Mouse (Mus musculus) adrenal gland, postnatal 4 days (tissue): ENCODE results near the gene D17H6S53E. TPM values are rescaled to one million over a fixed set of nuclear protein-coding genes. Genes with fewer than 3 reads are reported as not detected.
A peak's percentile ranks its signal among the peaks of the same experiment; 100 is the strongest.

Experiments
- DNase-seq, 2 experiments: peaks; one replicate each; pipeline ENCODE4 v3.0.0; 2021 to 2022; ENCODE audit warnings: low spot score in 2 of 2, mixed read lengths in 2 of 2
- total RNA-seq, 2 experiments: library from RNA; stranded (reverse); gene quantifications; 2 replicates each; pipeline ENCODE4 v1.2.3; 2021

D17H6S53E gene
- total RNA-seq, 2 experiments from 2014 or later, result 29.0 to 30.9 TPM

DNA sequence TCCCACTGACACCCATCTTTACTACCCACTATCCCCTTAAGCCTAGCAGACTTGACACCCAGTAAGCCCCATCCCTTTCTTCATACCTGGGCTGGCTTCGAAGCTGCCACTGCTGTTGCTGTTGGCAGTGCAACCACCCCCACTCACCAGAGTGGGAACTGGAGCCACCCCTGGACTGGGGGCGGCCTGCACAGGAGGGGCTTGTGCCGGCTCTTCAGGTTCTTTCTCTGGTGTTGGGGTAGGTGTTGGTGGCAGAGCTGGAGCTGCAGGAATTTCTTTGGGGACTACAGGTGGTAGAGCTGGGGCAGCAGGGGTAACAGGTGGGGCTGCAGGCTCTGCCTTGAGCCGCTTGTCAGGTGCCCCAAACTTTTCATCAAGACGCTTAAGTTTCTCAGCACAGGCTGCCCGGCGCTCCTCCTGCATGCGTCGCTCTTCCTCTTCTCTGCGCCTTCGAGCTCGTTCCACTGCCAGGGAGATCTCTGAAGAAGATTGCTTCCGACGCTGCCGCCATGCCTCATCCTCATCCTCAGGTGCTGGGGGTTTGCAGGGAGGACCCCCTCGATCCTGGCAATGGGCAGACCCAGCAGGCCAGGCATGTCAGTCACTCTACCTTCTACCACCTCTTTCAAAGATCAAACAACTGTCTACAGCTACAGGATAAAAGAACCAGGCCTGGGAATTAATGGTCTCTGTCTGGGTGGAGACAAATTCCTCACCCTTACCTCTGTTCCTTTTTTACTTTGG, 32.8 kb downstream of the D17H6S53E start:
- no peak for DNase-seq

DNA sequence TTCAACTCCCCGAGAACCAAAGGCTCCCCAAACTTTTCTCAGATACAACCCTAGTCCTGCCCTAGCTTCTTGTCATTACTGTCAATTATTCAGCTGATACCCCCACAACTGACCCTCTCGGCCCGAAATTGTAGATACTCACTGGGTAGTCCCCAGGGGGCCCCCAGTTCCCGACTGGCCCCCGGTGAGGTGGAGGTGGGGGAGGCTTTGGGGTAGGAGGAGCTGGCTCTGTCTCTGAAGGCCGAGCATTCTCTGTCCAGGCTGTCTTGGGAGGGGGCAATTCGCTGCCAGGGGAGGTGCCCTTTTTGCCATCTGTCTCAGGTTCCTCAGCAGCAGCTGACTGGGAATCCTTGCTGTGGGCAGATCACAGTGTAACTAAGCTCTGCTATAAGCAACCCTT, 33.5 kb downstream of the D17H6S53E start:
- no peak for DNase-seq

DNA sequence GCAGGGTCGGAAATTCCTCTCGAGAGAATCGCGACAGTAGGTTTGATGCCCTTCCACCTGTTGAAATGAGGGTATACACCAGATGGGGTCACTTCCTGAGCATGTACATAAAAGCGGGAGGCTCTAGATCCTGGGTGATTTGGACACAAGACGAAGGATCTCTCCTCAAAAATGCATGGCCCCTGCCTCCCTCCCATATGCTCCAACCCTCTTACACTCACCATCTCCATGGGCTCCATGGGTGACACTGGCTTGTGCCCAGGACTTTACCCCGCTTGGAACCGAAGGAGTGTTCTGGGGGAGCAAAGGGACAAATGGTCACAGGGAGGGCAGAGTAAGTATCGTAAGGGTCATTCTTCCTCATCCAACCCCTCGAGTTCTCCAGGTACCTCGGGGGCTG, 35.2 kb downstream of the D17H6S53E start:
- no peak for DNase-seq

DNA sequence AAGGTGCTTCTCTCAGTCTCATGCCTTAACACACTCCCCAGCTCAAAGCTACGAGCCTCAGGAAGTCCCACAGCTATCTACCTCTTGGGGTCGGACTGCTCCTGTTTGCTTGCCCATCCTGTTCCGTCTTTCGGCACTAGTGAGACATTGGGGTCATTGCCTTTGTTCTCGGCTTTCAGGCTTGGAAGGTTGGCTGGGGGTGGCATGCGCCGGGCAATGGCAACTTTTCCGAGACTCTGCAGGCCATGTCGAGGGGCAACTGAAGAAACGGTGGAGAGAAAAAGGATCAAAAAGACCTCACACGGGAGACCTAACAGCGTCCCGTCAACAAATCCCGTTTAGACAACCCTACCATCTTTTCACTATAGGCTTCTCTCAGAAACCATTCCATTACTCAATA, 35.9 kb downstream of the D17H6S53E start:
- DNase-seq, result no peak

DNA sequence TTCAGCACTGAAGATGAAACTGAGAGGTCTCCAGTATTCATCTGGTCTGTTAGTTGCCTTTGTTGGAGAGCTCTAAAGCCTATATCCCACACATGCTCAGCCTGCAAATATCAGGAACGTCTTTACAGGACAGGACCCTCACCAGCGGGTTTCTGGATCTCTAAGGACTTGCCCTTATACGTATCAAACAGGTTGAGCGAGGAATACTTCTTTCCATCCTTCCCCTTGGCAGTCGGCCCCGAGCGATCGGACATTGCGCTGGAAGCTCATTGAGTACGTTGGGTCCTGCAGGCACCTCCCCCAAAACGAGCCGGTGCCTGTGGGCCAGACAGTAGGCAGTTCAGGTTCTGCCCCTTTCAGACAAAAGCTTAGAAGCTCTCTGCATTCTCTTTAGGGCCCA, 36.6 kb downstream of the D17H6S53E start:
- DNase-seq, result no peak

DNA sequence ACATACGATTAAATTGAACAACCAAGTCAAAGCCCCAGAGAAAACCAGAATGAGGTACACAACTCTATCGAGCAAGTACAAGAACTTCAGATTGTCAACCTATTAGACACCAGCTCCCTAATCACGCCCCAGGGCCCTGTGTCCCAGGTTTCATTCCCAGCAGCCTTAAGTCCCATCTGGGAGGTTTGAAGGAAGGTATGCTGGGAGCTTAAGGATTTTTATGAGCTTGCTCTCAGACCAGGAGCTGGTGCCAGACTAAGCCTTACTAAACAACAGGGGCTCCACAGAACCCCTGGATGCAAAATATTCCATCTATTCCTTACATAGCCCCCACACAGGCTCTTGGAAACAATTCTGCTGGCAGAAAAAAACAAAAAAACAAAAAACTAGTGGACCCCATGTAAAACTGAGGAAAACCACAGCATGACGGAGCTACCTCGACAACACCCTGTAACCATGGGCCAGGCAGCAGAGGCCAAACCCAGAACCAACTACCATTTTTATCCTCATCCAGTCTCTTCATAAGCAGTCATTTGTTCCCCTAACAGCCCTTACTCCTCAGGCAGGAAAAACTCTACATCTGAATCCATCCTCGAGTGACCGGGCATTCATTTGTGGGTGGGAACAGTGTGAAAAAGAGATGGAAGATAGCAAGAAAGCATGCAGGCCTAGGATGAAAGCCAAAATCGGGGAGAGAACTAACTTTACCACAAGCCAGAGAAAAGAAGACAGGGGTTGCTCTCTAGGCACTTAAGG, 37.3 kb downstream of the D17H6S53E start:
- DNase-seq, result no peak

DNA sequence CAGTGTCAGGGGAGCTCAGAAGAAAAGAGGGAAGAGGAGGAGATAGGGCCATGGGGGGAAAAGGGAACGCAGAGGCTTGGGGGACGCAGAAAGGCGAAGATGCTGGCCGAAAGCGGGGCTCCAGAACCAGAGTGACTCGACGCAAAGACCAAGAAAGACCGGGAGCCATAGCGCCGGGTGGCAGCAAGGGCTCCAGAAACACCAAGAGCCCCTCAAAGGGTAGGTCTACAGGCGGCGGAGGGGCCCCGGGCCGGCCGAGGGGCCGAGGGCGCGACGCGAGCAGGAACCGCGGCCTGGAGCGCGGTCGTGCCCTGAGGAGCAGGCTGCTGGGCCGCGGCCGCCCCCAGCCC, 38.0 kb downstream of the D17H6S53E start:
- DNase-seq, result no peak

DNA sequence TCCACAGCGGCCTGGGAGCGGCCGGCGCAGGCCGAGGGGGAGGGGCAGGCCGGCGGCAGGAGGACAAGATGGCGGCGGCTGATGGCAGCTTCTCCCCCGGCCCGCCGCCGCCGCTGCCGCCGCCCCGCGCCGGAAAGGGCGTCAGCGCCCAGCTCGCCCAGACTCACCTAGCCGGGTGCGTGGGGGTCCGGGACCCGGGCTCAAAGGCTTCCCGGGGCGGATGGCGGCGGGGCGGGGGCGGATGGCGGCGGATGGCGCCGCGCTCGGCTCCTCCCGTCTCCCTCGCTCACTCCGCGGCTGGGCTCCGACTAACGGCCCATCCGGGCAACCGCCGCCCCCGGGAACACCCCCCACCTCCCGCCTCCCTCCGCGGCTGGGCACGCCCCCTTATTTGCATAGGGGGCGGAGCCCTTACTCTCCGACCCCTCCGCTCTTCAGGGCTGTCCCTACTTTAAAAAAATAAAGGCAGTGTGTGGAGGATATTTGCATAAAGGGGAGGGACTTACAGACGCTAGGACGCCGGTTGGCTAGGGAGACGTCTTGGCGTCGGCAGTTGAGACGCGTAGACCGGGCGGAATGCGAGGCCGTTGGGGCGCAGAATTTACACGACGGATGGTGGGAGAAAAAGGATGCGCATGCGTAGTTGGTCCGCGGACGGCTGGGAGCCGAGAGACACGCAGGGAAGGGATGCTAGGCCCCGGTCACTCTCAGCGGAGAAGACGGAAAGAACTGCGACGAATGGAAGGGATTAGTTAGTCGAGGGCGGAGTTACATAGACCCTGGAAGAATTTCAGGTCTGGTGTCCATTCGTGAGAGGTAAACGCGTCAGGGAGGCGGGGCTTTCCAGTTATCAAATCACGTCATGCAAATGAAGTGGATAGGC, 38.6 kb downstream of the D17H6S53E start, which contains the start of gene Prrc2a:
Prrc2a (minus strand) TSS at position 330 of the 883 bp plus-strand sequence.
- DNase-seq, result peak; percentile 88 to 96

DNA sequence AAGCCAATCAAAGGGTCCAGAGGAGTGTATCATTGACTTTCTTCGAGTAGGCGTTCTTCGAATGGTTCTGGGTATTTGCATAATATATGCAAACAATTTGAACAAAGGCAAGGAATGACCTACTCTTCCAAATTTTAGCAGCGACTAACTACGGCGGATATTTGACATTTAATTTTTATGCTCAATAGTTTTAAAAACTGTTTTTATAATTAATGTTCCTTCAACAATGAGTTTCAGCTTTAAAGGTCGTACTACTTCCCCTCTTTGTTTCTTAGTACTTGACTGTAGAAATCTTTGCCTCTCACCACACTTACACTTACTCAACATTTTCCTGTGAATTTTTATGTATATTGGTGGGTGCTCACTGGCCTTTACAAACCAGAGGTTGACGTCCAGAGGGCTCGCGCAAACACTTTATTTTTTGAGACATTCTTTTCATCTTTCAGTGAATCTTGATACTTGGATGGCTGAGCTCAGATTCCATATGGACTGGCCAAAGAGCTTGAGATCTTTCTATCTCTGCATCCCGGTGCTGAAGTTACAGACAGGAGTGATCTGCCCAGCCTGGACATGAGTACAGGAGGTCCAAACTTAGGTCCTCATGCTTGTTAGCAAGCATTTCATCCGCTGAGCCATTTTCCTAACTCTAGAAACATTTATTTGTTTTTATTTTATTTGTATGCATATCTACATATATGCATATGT, 39.4 kb downstream of the D17H6S53E start:
- no peak for DNase-seq

DNA sequence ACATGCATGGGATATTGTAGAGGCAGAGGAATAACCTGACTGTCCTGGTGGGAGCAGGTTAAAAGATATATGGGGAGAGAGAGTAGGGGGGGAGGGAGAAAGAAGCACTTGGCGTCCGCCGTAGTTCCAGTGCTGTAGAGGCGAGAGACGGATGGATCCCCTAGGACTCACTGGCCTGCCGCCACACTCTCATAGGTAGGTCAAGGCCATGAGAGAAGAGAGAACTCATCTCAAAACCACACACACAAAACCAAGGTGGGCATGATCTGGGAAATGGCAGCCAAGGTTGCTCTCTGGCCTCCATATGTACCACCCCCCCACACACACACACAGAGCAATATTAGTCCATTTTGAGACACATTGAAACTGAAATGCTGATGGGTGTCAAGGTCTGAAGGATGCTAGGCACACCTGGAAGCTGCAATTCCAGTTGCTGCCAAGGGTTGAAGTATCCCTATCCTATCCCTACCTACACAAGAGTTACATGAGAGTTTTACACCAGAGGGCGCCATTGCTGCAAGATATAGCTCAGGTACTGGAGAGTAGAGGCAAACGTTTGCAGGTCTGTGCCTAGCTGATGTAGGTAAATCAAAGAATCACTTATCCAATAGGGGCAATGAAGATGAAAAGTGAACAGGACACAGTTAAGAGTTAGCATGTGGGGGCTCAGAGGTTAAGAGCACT, 40.3 kb downstream of the D17H6S53E start:
- no peak for DNase-seq

DNA sequence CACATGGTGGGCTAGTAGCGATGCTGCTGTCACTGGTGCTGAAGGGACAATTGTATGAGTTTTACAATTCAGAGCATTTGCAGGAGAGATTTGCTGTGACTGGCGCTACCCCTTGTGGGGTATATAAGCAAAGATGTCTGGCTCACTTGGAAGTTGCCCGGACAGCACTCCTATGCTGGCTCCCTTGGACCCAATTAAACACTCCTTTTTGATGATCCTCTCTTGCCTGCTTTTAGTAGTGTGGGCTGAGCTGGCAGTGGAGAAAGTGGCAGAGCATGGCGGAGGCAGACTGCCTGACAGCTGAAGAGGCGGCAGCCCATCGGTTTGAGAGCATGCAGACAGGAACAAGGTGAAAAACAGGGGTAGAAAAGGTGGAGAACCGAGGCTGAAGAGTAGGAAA, 41.6 kb downstream of the D17H6S53E start:
- no peak for DNase-seq

DNA sequence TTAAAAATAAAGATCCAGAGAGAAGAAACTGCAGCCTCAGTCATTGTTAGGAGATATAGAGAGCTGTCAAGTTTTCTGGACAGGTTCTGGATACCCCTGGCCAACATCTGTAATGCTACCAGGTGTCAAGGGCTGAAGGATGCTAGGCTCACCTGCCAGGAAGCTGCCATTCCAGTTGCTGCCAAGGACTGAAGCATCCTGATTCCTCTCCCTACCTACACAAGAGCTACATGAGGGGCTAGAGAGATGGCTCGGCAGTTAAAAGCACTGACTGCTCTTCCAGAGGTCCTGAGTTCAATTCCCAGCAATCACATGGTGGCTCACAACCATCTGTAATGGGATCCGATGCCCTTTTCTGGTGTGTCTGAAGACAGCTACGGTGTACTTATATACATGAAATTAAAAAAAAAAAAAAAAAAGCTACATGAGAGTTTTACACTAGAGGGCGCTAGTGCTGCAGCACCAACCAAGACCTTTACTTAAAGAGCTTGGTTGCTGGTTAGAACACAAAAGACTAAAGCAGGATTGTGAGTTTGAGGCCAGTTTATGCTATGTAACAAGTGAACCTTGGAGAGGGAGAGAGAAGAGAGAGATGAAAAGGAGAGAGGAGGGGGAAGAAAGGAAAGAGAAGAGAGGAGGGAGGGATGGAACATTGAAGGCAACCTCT, 42.5 kb downstream of the D17H6S53E start:
- no peak for DNase-seq

DNA sequence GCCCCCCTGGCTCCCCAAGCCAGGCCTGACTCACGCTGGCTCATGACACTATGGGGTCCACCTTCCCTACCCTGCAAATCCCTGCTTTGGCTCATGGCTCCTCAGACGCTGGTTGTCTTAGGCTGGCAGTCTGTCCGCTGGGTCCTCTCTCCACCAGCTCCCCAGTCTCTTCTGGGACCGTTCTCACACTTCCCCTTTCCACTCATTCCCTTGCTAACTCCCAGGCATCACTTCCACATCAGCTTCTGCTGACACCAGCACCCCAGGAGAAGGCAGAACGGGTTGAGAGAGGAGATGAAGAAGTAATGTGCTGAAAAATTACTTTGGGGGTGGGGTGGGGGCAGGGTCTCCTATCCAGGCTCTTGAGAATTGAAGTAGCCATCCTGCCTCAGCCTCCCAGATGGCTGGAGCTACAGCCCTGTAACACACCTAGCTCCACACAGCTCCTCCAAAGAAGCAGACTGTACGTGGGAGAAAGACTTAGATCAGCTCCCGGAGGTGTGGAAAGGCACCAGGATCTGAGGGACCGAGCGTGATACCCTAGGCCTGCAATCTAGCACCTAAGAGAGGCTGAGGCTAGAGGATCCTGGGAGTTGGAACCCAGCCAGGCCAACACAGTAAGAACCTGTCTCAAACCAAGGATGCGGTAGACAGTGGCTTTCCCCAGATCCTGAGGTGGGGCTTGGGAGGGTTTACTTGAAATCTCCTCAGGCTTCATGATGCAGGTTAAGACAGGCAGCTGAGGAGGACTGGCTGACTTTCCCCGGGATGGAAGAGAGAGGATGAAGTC, 46.5 kb downstream of the D17H6S53E start:
- DNase-seq, result no peak

DNA sequence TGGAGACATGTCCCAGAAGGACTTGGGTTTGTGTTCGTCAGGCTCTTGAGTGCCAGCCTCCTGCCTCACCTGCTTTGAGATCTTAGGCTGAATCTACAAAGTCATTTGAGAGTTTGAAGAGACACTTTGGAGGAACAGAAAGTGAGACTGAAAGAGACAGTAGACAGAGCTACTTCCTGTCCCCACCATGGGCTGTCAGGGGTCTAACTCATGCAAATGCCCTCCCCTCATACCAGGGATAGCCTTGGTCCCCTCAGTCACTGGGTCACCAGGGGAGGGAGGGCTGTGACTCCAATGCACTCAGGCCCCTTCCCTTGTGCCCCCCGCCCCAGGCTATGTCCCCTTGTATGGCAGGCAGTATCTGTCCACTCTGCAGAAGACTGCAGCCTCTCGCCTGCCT, 47.2 kb downstream of the D17H6S53E start:
- DNase-seq, result no peak

DNA sequence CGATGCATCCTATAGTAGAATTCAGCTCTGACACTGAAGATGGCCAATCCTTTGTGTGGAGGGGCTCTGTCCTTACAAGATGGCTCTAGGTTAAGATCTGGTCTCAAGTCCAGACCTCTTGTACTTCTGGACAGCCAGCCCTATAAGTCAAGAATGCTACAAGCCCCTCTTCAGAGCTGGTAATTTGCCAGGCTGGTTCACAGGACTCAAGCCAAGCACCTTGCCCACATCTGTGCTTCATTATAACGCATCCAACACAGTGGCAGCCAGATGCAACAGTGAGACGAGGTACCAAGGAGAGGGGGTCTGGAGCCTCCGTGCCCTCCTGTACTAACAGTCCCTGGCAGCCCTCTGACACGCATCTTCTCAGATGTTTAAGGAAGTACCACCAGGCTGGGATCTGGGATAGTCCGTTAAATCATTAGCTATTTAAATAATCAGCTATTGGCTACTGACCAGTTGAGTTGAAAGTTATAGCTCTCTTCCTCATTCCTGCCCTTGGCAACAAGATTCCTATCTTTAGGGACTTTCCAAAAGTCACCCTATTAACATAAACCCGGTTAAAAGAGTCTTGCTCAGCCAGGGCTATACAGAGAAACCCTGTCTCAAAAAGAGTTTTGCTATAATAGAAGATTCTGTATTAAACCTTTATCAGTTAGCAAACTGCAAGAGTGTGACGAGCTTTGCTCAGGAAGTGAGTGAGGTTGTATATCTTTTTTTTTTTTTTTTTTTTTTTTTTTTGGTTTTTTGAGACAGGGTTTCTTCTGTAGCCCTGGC, 48.2 kb downstream of the D17H6S53E start:
- DNase-seq, result no peak

DNA sequence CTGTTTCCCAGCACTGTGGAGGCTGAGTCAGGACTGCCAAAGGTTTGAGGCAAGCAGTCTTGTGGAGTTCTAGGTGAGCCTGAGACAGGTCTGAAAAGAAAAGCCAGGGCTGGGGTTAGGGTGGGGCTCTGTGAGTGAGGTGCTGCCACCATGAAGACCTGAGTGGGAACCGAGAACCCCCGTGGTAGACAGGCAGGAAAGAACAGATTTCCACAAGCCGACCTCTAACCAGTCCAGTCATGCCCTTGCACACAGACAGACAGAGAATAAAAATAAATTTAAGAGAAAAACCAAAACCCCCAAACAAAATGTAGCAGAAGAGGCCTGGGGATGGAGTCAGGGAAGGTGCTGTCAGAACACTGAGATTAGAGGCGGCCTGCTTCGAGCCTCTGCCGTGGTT, 49.2 kb downstream of the D17H6S53E start:
- no peak for DNase-seq

DNA sequence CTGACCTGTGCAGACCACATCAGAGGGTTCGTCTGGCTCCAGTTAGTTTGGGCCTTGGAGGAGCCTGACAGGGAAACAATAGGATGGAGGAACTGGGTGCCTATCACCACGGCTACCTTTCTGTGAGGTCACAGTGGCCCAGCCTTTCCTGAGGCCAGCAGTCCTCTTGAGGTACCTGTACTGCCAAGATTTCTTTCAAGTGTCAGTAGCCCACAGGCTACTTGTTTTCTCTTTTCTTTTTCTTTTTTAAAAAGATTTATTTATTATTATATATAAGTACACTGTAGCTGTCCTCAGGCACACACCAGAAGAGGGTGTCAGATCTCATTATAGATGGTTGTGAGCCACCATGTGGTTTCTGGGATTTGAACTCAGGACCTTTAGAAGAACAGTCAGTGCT, 49.8 kb downstream of the D17H6S53E start, which contains the start of gene Aif1:
Aif1 (minus strand) TSS at position 101 of the 400 bp plus-strand sequence.
- DNase-seq, result no peak
